Mouse (Mus musculus) liver, embryonic 11.5 days (tissue): Measurements from ENCODE around the gene Nfix. TPM values are rescaled to one million over a fixed set of nuclear protein-coding genes. Genes with fewer than 3 reads are reported as not detected.

Experiments used
- ATAC-seq: fragments of 200-750 bp; cut with Nextera tagmentation; replicated peaks from 2 replicates; pipeline ENCODE4 v1.8.0; 2017; ENCODE audit warnings: moderate number of reproducible peaks, mild to moderate bottlenecking, moderate TSS enrichment, moderate library complexity; ENCODE audit not compliant: low FRiP score
- DNase-seq: peaks from one replicate; pipeline ENCODE4 v3.0.0-alpha.2; 2017; ENCODE audit warnings: low spot score
- H3K27ac ChIP-seq: fragments of 300-500 bp; sonication (generic); 2 replicates; pipeline ENCODE4 v1.5.1; 2014; ENCODE audit warnings: mild to moderate bottlenecking, low read depth, low read length, control low read depth
- H3K27me3 ChIP-seq: fragments of 300-500 bp; sonication (generic); replicated peaks from 2 replicates; pipeline ENCODE4 v1.6.1; 2014; ENCODE audit warnings: low read length, mixed read lengths; ENCODE audit not compliant: control insufficient read depth, insufficient read depth
- H3K36me3 ChIP-seq: fragments of 300-500 bp; sonication (generic); 2 replicates; pipeline ENCODE4 v1.6.1; 2014; ENCODE audit warnings: mild to moderate bottlenecking, low read length, moderate library complexity, mixed read lengths; ENCODE audit not compliant: control insufficient read depth, insufficient read depth
- H3K4me1 ChIP-seq: fragments of 300-500 bp; sonication (generic); replicated peaks from 2 replicates; pipeline ENCODE4 v1.6.1; 2014; ENCODE audit warnings: low read length, mixed read lengths; ENCODE audit not compliant: control insufficient read depth, insufficient read depth
- H3K4me2 ChIP-seq: fragments of 300-500 bp; sonication (generic); 2 replicates; pipeline ENCODE4 v1.6.1; 2014; ENCODE audit warnings: mild to moderate bottlenecking, control low read depth, moderate library complexity
- H3K4me3 ChIP-seq: fragments of 300-500 bp; sonication (generic); 2 replicates; pipeline ENCODE4 v1.5.1; 2014; ENCODE audit warnings: low read depth, low read length, control low read depth
- H3K9ac ChIP-seq: fragments of 300-500 bp; sonication (generic); 2 replicates; pipeline ENCODE4 v1.6.1; 2014; ENCODE audit warnings: low read depth, low read length, control low read depth
- H3K9me3 ChIP-seq: fragments of 300-500 bp; sonication (generic); 2 replicates; pipeline ENCODE4 v1.6.1; 2016; ENCODE audit warnings: low read length, inconsistent platforms, mixed read lengths; ENCODE audit not compliant: control insufficient read depth
- WGBS: fragments of 180-500 bp; shearing (Covaris S2); extraction: QIAGEN DNeasy Blood & Tissue Kit; methylation state at CpG from one replicate; pipeline ENCODE4 v1.1.7; 2014; 5-methylcytosine and 5-hydroxymethylcytosine counted together
- polyA plus RNA-seq: library from polyadenylated mRNA; unstranded; fragments of >200 nt; fragmentation: Nextera tagmentation; extraction: Ambion mirVana; gene quantifications from 2 replicates; pipeline ENCODE4 v1.2.1, GENCODE M21; 2014

The Nfix gene
- polyA plus RNA-seq, 1 experiment from 2014 or later = 7.1 TPM

DNA sequence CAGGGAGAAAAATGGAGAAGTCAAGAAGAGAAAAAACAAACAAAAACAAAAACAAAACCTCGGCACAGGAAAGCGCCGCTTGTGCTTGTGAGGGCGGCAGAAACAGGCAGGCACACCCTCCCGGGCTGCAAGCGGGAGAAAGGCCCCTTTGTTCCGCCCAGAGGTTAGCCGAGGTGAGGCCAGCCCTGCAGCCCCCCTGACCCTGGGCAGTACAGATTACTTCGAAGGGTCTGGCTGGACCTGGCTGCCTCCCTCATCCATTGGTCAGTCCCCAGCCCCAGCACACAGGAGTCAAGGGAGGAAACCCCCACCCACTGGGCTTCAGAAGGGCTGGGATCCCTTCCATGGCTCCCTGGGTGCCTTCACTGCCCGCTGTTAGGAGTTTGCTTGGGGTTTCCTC is 61.9 kb downstream of the Nfix start:
- no peak for DNase-seq

GRCm38 (mm10) chr8:84737608-84738007 is 62.5 kb downstream of the Nfix start:
- Histone ChIP-seq H3K4me1 (peaks cover 35% of the 10 kb centered on the region), H3K9ac (peak overlapping the region; percentile 49; the same call in 1 of the 2 replicates), H3K36me3 (no peaks in the 10 kb centered on the region), H3K9me3 (no peaks in the 10 kb centered on the region), H3K27me3 (peaks cover 74% of the 10 kb centered on the region), H3K4me2 (peak overlapping the region; percentile 60), H3K4me3 (no peak overlapping the region), H3K27ac (no peak overlapping the region)
- DNase-seq (peak; percentile 80), ATAC-seq (peak; percentile 82)
- 2% methylated on average over 16 of the region's 16 CpGs for WGBS

More for the DNA sequence above, 61.9 kb downstream of the Nfix start:
- ATAC-seq = no peak
- H3K27ac ChIP-seq = no peak overlapping the region
- WGBS = 20% methylated on average over 10 of the region's 10 CpGs
- peak overlapping the region; percentile 49 for H3K9ac ChIP-seq
- H3K9me3 ChIP-seq = no peaks in the 10 kb centered on the region
- H3K27me3 ChIP-seq = peaks cover 76% of the 10 kb centered on the region
- H3K4me2 ChIP-seq = peak overlapping the region; percentile 60
- no peaks in the 10 kb centered on the region for H3K36me3 ChIP-seq
- H3K4me3 ChIP-seq = peak overlapping the region; percentile 22; the same call in 1 of the 2 replicates
- peaks cover 35% of the 10 kb centered on the region for H3K4me1 ChIP-seq

- no peak for DNase-seq
- no peak overlapping the region for H3K4me2 ChIP-seq
- 85% methylated on average over 4 of the region's 4 CpGs for WGBS
- H3K27me3 ChIP-seq = peaks cover 64% of the 10 kb centered on the region
- H3K9me3 ChIP-seq = no peaks in the 10 kb centered on the region
- no peaks in the 10 kb centered on the region for H3K36me3 ChIP-seq
- H3K9ac ChIP-seq = no peak overlapping the region
- H3K4me3 ChIP-seq = no peak overlapping the region
- ATAC-seq = no peak
- peaks cover 40% of the 10 kb centered on the region for H3K4me1 ChIP-seq
- 0 out of 2 replicates have a peak overlapping the region, but pooled peaks have one; percentile 13 for H3K27ac ChIP-seq
These were observed 63.6 kb downstream of the Nfix start for GRCm38 (mm10) chr8:84736521-84736920.

DNA sequence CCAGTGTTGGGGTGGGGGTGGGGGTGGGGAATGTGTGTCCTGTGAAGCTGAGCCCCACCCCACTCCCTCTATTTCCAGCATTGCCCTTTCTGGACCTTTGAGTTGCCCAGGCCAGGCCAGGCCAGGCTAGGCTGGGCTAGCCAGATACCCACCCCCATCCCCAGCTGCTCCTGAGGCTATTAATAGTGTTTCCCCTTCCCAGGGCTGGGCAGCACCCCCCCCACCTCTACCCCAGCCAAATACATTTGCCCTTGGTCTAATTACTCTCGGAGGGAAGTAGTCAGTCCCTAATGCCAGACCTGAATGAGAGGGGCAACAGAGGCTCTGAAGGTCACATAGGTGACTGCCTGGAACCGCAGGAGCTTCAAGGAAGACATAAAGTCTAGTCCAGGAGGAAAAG is 64.5 kb downstream of the Nfix start:
- Histone ChIP-seq H3K4me3 (no peak overlapping the region), H3K9ac (no peak overlapping the region), H3K36me3 (no peaks in the 10 kb centered on the region), H3K9me3 (no peaks in the 10 kb centered on the region), H3K4me2 (no peak overlapping the region), H3K4me1 (peaks cover 45% of the 10 kb centered on the region), H3K27me3 (peaks cover 58% of the 10 kb centered on the region), H3K27ac (no peak overlapping the region)
- DNase-seq (no peak), ATAC-seq (no peak)
- WGBS = 55% methylated on average over 2 of the region's 2 CpGs

DNA sequence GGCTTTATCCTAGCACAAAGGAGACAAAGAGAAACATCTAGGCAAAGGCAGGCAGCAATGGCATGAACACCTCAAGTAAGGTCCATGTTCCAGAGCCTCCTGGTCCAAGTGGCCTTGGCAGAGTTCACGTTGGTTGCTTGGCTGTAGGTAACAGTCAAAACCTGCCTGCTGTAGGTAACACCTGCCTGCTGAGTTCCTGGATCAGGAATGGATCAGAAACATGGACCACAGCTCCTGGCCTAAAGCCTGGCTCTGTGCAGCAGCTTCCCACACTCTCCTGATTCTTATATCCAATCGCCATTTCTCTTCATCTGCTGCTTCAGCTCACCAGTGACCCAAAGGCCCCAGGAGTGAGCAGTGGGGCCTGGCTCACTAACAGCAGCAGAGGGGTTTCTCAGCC is 65.5 kb downstream of the Nfix start:
- Histone ChIP-seq H3K4me2 (no peak overlapping the region), H3K4me1 (peaks cover 50% of the 10 kb centered on the region), H3K9me3 (no peaks in the 10 kb centered on the region), H3K9ac (no peak overlapping the region), H3K27ac (no peak overlapping the region), H3K4me3 (no peak overlapping the region), H3K36me3 (no peaks in the 10 kb centered on the region), H3K27me3 (peaks cover 51% of the 10 kb centered on the region)
- ATAC-seq (no peak), DNase-seq (no peak)
- WGBS = 74% methylated on average over 2 of the region's 2 CpGs

DNA sequence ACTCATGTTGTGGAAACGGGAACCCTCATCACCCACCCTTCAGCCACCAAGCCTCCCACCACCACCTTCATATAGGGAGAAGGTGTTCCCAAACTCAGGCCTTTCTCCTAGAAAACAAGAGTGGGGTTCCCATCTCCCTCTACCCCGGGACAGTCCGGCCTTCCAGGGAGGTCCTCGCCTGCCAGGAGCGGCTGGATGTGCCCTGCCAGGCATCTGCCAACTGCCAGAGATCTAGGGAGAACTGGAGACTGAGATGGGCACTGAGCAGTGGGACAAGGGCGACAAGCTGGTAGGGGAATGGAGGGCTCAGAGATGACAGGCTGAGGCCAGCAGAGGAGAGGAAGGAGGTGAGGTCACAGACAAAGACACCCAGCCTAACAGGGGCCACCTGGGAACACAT is 66.2 kb downstream of the Nfix start:
- peaks cover 44% of the 10 kb centered on the region for H3K27me3 ChIP-seq
- no peaks in the 10 kb centered on the region for H3K36me3 ChIP-seq
- WGBS = 84% methylated on average over 6 of the region's 6 CpGs
- no peak overlapping the region for H3K27ac ChIP-seq
- H3K4me2 ChIP-seq = no peak overlapping the region
- H3K4me1 ChIP-seq = peaks cover 57% of the 10 kb centered on the region
- DNase-seq (no peak), ATAC-seq (no peak)
- H3K9ac ChIP-seq = no peak overlapping the region
- H3K4me3 ChIP-seq = no peak overlapping the region
- no peaks in the 10 kb centered on the region for H3K9me3 ChIP-seq

- ATAC-seq = no peak
- DNase-seq = no peak
- no peaks in the 10 kb centered on the region for H3K36me3 ChIP-seq
- H3K9ac ChIP-seq = 0 out of 2 replicates have a peak overlapping the region, but pooled peaks have one; percentile 12
- H3K9me3 ChIP-seq = no peaks in the 10 kb centered on the region
- peaks cover 60% of the 10 kb centered on the region for H3K4me1 ChIP-seq
- H3K27ac ChIP-seq = 0 out of 2 replicates have a peak overlapping the region, but pooled peaks have one; percentile 8
- no peak overlapping the region for H3K4me3 ChIP-seq
- no peak overlapping the region for H3K4me2 ChIP-seq
- 47% methylated on average over 6 of the region's 6 CpGs for WGBS
- H3K27me3 ChIP-seq = peaks cover 36% of the 10 kb centered on the region
These were observed 67.1 kb downstream of the Nfix start for GRCm38 (mm10) chr8:84732996-84733395.

DNA sequence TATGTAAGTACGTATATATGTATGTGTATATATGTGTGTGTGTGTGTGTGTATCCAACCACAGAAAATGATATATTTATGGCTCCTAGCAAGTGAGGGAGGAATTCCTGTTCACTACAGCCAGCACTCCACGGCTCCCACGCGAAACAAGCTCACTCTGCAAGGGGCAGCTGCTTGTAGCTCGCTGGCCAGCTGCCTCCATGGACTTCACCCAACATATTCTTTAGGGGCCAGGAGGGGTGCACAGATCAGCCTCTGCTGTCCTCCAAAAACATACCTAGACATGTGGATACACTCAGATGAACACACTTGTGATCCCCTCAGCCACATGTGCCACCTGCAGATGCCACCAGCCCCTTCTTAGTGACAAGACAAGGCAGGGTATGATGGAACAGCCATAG is 67.6 kb downstream of the Nfix start:
- H3K27me3 ChIP-seq = peaks cover 32% of the 10 kb centered on the region
- ATAC-seq = no peak
- no peak overlapping the region for H3K4me3 ChIP-seq
- no peak for DNase-seq
- H3K9ac ChIP-seq = peak overlapping the region; percentile 59; the same call in 1 of the 2 replicates
- WGBS = 80% methylated on average over 5 of the region's 5 CpGs
- no peaks in the 10 kb centered on the region; the same call in 1 of the 2 replicates for H3K36me3 ChIP-seq
- H3K9me3 ChIP-seq = no peaks in the 10 kb centered on the region
- peaks cover 58% of the 10 kb centered on the region for H3K4me1 ChIP-seq
- 0 out of 2 replicates have a peak overlapping the region, but pooled peaks have one; percentile 99 for H3K27ac ChIP-seq
- no peak overlapping the region for H3K4me2 ChIP-seq
